Mouse (Mus musculus) stomach, embryonic 15.5 days (tissue): ENCODE measurements at regions not wholly inside any gene's neighbourhood (a gene's known extent, or its start where the extent isn't known, plus 50 kb on each side); places are given as distances from the start of the nearest gene placed in this dataset.

Experiments used
- ATAC-seq: fragments of 200-750 bp; cut with Nextera tagmentation; 2 replicates; pipeline ENCODE4 v1.8.0; 2017; ENCODE audit warnings: low read depth, moderate number of reproducible peaks, moderate TSS enrichment; ENCODE audit not compliant: insufficient read depth, low FRiP score
- H3K27ac ChIP-seq: fragments of 300-500 bp; sonication (generic); 2 replicates; pipeline ENCODE4 v1.5.1; 2015; ENCODE audit warnings: mild to moderate bottlenecking, inconsistent platforms
- H3K27me3 ChIP-seq: fragments of 300-500 bp; sonication (generic); replicated peaks from 2 replicates; pipeline ENCODE4 v1.6.1; 2015; ENCODE audit warnings: inconsistent platforms
- H3K36me3 ChIP-seq: fragments of 300-500 bp; sonication (generic); 2 replicates; pipeline ENCODE4 v1.6.1; 2015; ENCODE audit warnings: inconsistent platforms
- H3K4me1 ChIP-seq: fragments of 300-500 bp; sonication (generic); 2 replicates; pipeline ENCODE4 v1.6.1; 2015; ENCODE audit warnings: inconsistent platforms
- H3K4me2 ChIP-seq: fragments of 300-500 bp; sonication (generic); 2 replicates; pipeline ENCODE4 v1.6.1; 2015; ENCODE audit warnings: mild to moderate bottlenecking, inconsistent platforms
- H3K4me3 ChIP-seq: fragments of 300-500 bp; sonication (generic); replicated peaks from 2 replicates; pipeline ENCODE4 v1.5.1; 2015; ENCODE audit warnings: inconsistent platforms
- H3K9ac ChIP-seq: fragments of 300-500 bp; sonication (generic); 2 replicates; pipeline ENCODE4 v1.6.1; 2015; ENCODE audit warnings: inconsistent platforms
- H3K9me3 ChIP-seq: fragments of 300-500 bp; sonication (generic); 2 replicates; pipeline ENCODE4 v1.6.1; 2016; ENCODE audit warnings: inconsistent platforms
- WGBS: fragments of 180-500 bp; shearing (Covaris S2); methylation state at CpG from one replicate; pipeline ENCODE4 v1.1.7; 2015; 5-methylcytosine and 5-hydroxymethylcytosine counted together

- no peak overlapping the region for H3K9ac ChIP-seq
- H3K4me3 ChIP-seq = no peak overlapping the region
- 86% methylated on average over 6 of the region's 6 CpGs for WGBS
- H3K4me2 ChIP-seq = no peak overlapping the region
- H3K9me3 ChIP-seq = no peaks in the 10 kb centered on the region
- ATAC-seq = no peak
- H3K36me3 ChIP-seq = no peaks in the 10 kb centered on the region
- no peak overlapping the region for H3K27ac ChIP-seq
- no peaks in the 10 kb centered on the region for H3K4me1 ChIP-seq
- no peaks in the 10 kb centered on the region for H3K27me3 ChIP-seq
Measured at GRCm38 (mm10) chr3:130900846-130901245, 170.6 kb upstream of the Rpl34 start.

- Histone ChIP-seq H3K27ac (no peak overlapping the region), H3K4me2 (0 out of 2 replicates have a peak overlapping the region, but pooled peaks have one; percentile 3), H3K9ac (no peak overlapping the region), H3K4me1 (no peaks in the 10 kb centered on the region), H3K4me3 (no peak overlapping the region), H3K27me3 (no peaks in the 10 kb centered on the region), H3K36me3 (no peaks in the 10 kb centered on the region), H3K9me3 (no peaks in the 10 kb centered on the region)
- WGBS = 68% methylated on average over 30 of the region's 30 CpGs
- ATAC-seq = no peak
Measured at GRCm38 (mm10) chr3:130900054-130900840, 170.0 kb upstream of the Rpl34 start.

GRCm38 (mm10) chr3:130894168-130894814, 164.1 kb upstream of the Rpl34 start:
- WGBS = 60% methylated on average over 7 of the region's 7 CpGs
- no peak for ATAC-seq
- no peaks in the 10 kb centered on the region for H3K4me1 ChIP-seq

GRCm38 (mm10) chr3:130891310-130891709, 161.1 kb upstream of the Rpl34 start:
- Histone ChIP-seq H3K27me3 (no peaks in the 10 kb centered on the region), H3K9me3 (no peaks in the 10 kb centered on the region), H3K9ac (no peak overlapping the region), H3K27ac (no peak overlapping the region), H3K4me1 (no peaks in the 10 kb centered on the region), H3K4me2 (no peak overlapping the region), H3K4me3 (no peak overlapping the region), H3K36me3 (no peaks in the 10 kb centered on the region)
- ATAC-seq = no peak
- WGBS = 81% methylated on average over 4 of the region's 4 CpGs

More at GRCm38 (mm10) chr3:130894168-130894814, 164.1 kb upstream of the Rpl34 start:
- Histone ChIP-seq H3K9ac (no peak overlapping the region), H3K4me2 (no peak overlapping the region), H3K9me3 (no peaks in the 10 kb centered on the region), H3K27me3 (no peaks in the 10 kb centered on the region), H3K27ac (no peak overlapping the region), H3K4me3 (no peak overlapping the region), H3K36me3 (no peaks in the 10 kb centered on the region)

GRCm38 (mm10) chr3:130888587-130888986, 158.4 kb upstream of the Rpl34 start:
- H3K9me3 ChIP-seq = no peaks in the 10 kb centered on the region
- no peak overlapping the region for H3K4me3 ChIP-seq
- H3K36me3 ChIP-seq = no peaks in the 10 kb centered on the region
- H3K4me1 ChIP-seq = no peaks in the 10 kb centered on the region
- 73% methylated on average over 1 of the region's 1 CpGs for WGBS
- no peak overlapping the region for H3K9ac ChIP-seq
- no peak overlapping the region for H3K4me2 ChIP-seq
- H3K27ac ChIP-seq = no peak overlapping the region
- ATAC-seq = no peak
- H3K27me3 ChIP-seq = no peaks in the 10 kb centered on the region

GRCm38 (mm10) chr3:130887540-130888312, 157.5 kb upstream of the Rpl34 start:
- Histone ChIP-seq H3K4me2 (no peak overlapping the region), H3K9ac (no peak overlapping the region), H3K27me3 (no peaks in the 10 kb centered on the region), H3K36me3 (no peaks in the 10 kb centered on the region), H3K9me3 (no peaks in the 10 kb centered on the region), H3K27ac (no peak overlapping the region), H3K4me3 (no peak overlapping the region), H3K4me1 (no peaks in the 10 kb centered on the region)
- WGBS = 78% methylated on average over 3 of the region's 3 CpGs
- ATAC-seq = no peak

- H3K4me2 ChIP-seq = no peak overlapping the region
- no peaks in the 10 kb centered on the region for H3K9me3 ChIP-seq
- no peaks in the 10 kb centered on the region for H3K36me3 ChIP-seq
- 36% methylated on average over 6 of the region's 6 CpGs for whole genome bisulfite sequencing
- no peaks in the 10 kb centered on the region for H3K27me3 ChIP-seq
- no peak for ATAC-seq
- no peak overlapping the region for H3K4me3 ChIP-seq
- H3K27ac ChIP-seq = no peak overlapping the region
- H3K4me1 ChIP-seq = no peaks in the 10 kb centered on the region
- H3K9ac ChIP-seq = no peak overlapping the region
Measured at GRCm38 (mm10) chr3:130885974-130886373, 155.8 kb upstream of the Rpl34 start.

GRCm38 (mm10) chr3:130884393-130884792, 154.2 kb upstream of the Rpl34 start:
- 87% methylated on average over 9 of the region's 9 CpGs for WGBS
- Histone ChIP-seq H3K9me3 (no peaks in the 10 kb centered on the region), H3K9ac (no peak overlapping the region), H3K4me2 (no peak overlapping the region), H3K27me3 (no peaks in the 10 kb centered on the region), H3K36me3 (no peaks in the 10 kb centered on the region), H3K4me3 (no peak overlapping the region), H3K27ac (no peak overlapping the region), H3K4me1 (no peaks in the 10 kb centered on the region)
- ATAC-seq = no peak

- ATAC-seq = no peak
- H3K4me2 ChIP-seq = no peak overlapping the region
- no peak overlapping the region for H3K27ac ChIP-seq
- no peak overlapping the region for H3K9ac ChIP-seq
- no peaks in the 10 kb centered on the region for H3K9me3 ChIP-seq
- no peaks in the 10 kb centered on the region for H3K36me3 ChIP-seq
- H3K27me3 ChIP-seq = no peaks in the 10 kb centered on the region
- WGBS = 38% methylated on average over 4 of the region's 4 CpGs
- no peak overlapping the region for H3K4me3 ChIP-seq
- no peaks in the 10 kb centered on the region for H3K4me1 ChIP-seq
Measured at GRCm38 (mm10) chr3:130883928-130884327, 153.7 kb upstream of the Rpl34 start.

- no peak overlapping the region for H3K27ac ChIP-seq
- 76% methylated on average over 6 of the region's 6 CpGs for WGBS
- no peaks in the 10 kb centered on the region for H3K27me3 ChIP-seq
- no peak for ATAC-seq
- no peak overlapping the region for H3K4me2 ChIP-seq
- no peaks in the 10 kb centered on the region for H3K9me3 ChIP-seq
- H3K4me1 ChIP-seq = no peaks in the 10 kb centered on the region
- H3K36me3 ChIP-seq = no peaks in the 10 kb centered on the region
- no peak overlapping the region for H3K4me3 ChIP-seq
- no peak overlapping the region for H3K9ac ChIP-seq
Measured at GRCm38 (mm10) chr3:130883319-130883718, 153.1 kb upstream of the Rpl34 start.

- no peak for ATAC-seq
- WGBS = 80% methylated on average over 6 of the region's 6 CpGs
- no peak overlapping the region for H3K9ac ChIP-seq
Measured at GRCm38 (mm10) chr3:130880482-130880881, 150.3 kb upstream of the Rpl34 start.

GRCm38 (mm10) chr3:130879463-130879862, 149.3 kb upstream of the Rpl34 start:
- ATAC-seq = no peak
- Histone ChIP-seq H3K27ac (no peak overlapping the region), H3K36me3 (no peaks in the 10 kb centered on the region), H3K27me3 (no peaks in the 10 kb centered on the region), H3K4me2 (peak overlapping the region; percentile 2; the same call in 1 of the 2 replicates), H3K4me3 (no peak overlapping the region), H3K4me1 (no peaks in the 10 kb centered on the region), H3K9me3 (no peaks in the 10 kb centered on the region), H3K9ac (no peak overlapping the region)
- WGBS = 32% methylated on average over 8 of the region's 8 CpGs

More at GRCm38 (mm10) chr3:130880482-130880881, 150.3 kb upstream of the Rpl34 start:
- Histone ChIP-seq H3K36me3 (no peaks in the 10 kb centered on the region), H3K27me3 (no peaks in the 10 kb centered on the region), H3K9me3 (no peaks in the 10 kb centered on the region), H3K4me3 (no peak overlapping the region), H3K27ac (no peak overlapping the region), H3K4me2 (no peak overlapping the region), H3K4me1 (no peaks in the 10 kb centered on the region)
